Mouse (Mus musculus) megakaryocyte, embryonic 14.5 days (primary cell): ENCODE measurements around the gene Ppp1r9a.

ENCODE experiments used
- FLI1 ChIP-seq: IDR thresholded peaks from 2 replicates; pipeline ENCODE4 v1.6.1; 2012; ENCODE audit warnings: low read length, inconsistent platforms, mixed read lengths
- GATA1 ChIP-seq: IDR thresholded peaks from 3 replicates; pipeline ENCODE4 v1.6.1; 2012; ENCODE audit warnings: mixed read lengths, low read length, inconsistent platforms, borderline replicate concordance

DNA sequence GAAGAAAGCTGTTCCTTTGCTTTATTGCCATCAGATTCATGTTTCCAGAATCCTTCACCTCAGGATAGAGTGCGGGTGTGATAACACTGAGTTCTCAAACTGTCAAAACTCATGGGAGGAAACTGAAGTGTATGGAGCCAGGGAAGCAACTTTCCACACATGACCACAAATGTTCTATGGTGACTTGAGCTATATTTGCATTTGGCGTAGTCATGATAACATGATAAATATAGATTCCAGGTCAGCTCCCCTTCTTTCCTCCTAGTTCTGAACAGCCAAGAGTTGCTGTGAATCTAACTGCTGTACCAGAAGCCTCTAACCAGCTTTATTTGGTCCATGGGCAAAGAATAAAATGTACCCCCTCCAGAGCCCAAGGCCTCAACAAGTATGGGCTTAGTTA is 249.5 kb downstream of the Ppp1r9a start:
- no peak; the same call in 2 of the 3 replicates for TF ChIP-seq GATA1
- TF ChIP-seq FLI1, result no peak
